Mouse (Mus musculus) embryonic facial prominence, embryonic 10.5 days (tissue): ENCODE results near the gene H60b. TPM values are rescaled to one million over a fixed set of nuclear protein-coding genes. Genes with fewer than 3 reads are reported as not detected.
"Not testable (repeated sequence)": the region's sequence is repeated elsewhere in the genome, so short reads cannot be mapped to it uniquely, and the experiment has no call there.

Experiments used
- DNase-seq: peaks from one replicate; pipeline ENCODE4 v3.0.0-alpha.2; 2017; ENCODE audit warnings: low spot score
- H3K27ac ChIP-seq: fragments of 300-500 bp; sonication (generic); replicated peaks from 2 replicates; pipeline ENCODE4 v1.5.1; 2016; ENCODE audit warnings: mild to moderate bottlenecking
- H3K27me3 ChIP-seq: fragments of 300-500 bp; sonication (generic); replicated peaks from 2 replicates; pipeline ENCODE4 v1.6.1; 2016; ENCODE audit warnings: low read depth, mild to moderate bottlenecking; ENCODE audit not compliant: poor library complexity, severe bottlenecking
- H3K36me3 ChIP-seq: fragments of 300-500 bp; sonication (generic); replicated peaks from 2 replicates; pipeline ENCODE4 v1.6.1; 2016; ENCODE audit warnings: mild to moderate bottlenecking, moderate library complexity
- H3K4me1 ChIP-seq: fragments of 300-500 bp; sonication (generic); 2 replicates; pipeline ENCODE4 v1.6.1; 2016
- H3K4me3 ChIP-seq: fragments of 300-500 bp; sonication (generic); 2 replicates; pipeline ENCODE4 v1.5.1; 2016; ENCODE audit warnings: mild to moderate bottlenecking, moderate library complexity
- H3K9me3 ChIP-seq: fragments of 300-500 bp; sonication (generic); 2 replicates; pipeline ENCODE4 v1.6.1; 2016; ENCODE audit warnings: mild to moderate bottlenecking
- WGBS: fragments of 180-500 bp; shearing (Covaris S2); methylation state at CpG from one replicate; pipeline ENCODE4 v1.1.7; 2016; 5-methylcytosine and 5-hydroxymethylcytosine counted together
- polyA plus RNA-seq: library from polyadenylated mRNA; unstranded; fragments of >200 nt; fragmentation: Nextera tagmentation; extraction: Ambion mirVana; gene quantifications from 2 replicates; pipeline ENCODE4 v1.2.1, GENCODE M21; 2016

The H60b gene
- polyA plus RNA-seq, 1 experiment from 2014 or later: 0.25 TPM

DNA sequence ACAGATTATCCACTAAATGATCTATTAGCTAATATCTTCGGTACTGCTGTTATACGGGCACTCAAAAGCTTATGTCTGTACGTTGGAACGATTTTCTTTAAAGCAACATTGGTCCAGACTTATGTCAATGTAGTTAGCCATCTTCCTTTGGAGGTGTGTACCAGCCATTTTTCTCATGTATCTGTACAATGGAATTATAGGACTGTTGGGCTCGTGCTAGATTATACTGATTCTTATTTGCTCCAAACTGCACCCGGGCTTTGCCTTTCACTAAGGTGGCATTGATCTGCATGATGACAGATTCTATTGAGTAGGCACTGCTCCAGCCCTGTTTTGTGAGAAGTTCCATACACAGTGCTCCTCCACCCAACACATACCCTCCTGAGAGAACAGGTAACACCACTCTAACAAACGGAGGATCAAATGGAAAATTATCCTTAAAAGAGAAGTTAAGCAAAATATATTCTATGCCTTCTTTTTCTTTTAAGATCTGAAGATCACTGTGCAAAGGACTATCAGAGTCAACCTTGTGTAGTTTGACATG is 5.2 kb upstream of the H60b start:
- Histone ChIP-seq H3K27me3 (peaks cover 92% of the 10 kb centered on the region), H3K4me1 (peaks cover 30% of the 10 kb centered on the region)
- not testable (repeated sequence) for H3K9me3 ChIP-seq, H3K27ac ChIP-seq, DNase-seq, H3K36me3 ChIP-seq, H3K4me3 ChIP-seq
- 8% methylated on average over 7 of the region's 7 CpGs for WGBS

DNA sequence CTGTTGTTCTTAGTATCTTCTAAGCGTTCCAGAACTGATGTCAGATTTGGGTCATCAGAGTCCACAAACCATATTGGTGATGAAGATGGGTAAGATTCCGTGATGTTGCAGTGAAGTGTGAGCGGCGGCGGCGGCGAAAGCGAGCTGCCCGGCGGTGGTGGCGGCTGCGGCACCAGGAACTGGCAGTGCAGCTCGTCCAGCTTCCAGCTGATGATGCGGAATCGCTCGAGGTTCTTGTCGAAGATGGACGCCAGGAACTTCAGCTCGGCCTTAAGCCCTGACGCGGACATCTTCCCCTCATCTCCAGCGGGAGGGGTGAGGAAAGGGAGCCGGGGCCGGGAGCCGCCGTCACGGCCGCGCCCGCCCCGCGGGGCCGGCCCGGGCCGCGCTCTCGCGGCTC is 4.3 kb upstream of the H60b start:
- Histone ChIP-seq H3K27me3 (peaks cover 100% of the 10 kb centered on the region), H3K4me3 (peak overlapping the region; percentile 53), H3K4me1 (peaks cover 37% of the 10 kb centered on the region)
- WGBS: under 1% methylated on average over 38 of the region's 38 CpGs
- H3K27ac ChIP-seq, H3K9me3 ChIP-seq, H3K36me3 ChIP-seq: not testable (repeated sequence)
- peak; percentile 65 for DNase-seq

- H3K27me3 ChIP-seq: peaks cover 100% of the 10 kb centered on the region
- peak; percentile 16 for DNase-seq
- 3% methylated on average over 3 of the region's 3 CpGs for WGBS
- H3K4me3 ChIP-seq: no peak overlapping the region
- H3K9me3 ChIP-seq: no peaks in the 10 kb centered on the region
- H3K27ac ChIP-seq: no peak overlapping the region
- peaks cover 35% of the 10 kb centered on the region for H3K4me1 ChIP-seq
- no peaks in the 10 kb centered on the region for H3K36me3 ChIP-seq
Measured at GRCm38 (mm10) chr10:22154871-22155799, 3.3 kb upstream of the H60b start.

GRCm38 (mm10) chr10:22159131-22159561 is 760 bp downstream of the H60b start:
- no peak overlapping the region for H3K27ac ChIP-seq
- peaks cover 93% of the 10 kb centered on the region for H3K27me3 ChIP-seq

DNA sequence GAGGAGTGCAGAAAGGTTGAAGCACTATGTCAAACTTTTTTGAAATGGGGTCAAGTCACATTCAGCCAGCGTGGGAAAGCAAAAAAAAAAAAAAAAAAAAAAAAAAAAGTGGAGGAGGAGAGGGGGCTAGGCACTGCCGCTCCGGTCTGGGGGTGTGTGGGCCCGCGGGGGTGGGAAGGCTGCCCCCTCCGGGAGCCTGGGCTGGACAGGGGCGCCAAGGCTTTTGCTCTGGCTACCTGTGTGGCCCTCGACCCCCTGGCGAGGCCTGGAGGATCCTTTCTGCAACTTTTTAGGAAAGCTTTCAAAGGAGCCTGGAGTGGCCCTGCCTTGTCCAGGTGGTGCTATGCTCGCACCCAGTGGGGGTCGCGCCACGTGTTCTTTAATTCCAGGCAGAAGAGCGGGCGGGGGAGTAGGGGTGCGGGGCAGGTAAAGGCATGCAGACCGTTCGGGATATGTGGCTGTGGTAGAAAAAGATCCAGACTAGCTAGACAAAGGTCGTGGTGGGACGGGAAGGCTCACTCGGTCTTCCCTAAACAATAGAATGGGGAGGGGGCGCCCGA is 1.3 kb downstream of the H60b start:
- peaks cover 87% of the 10 kb centered on the region for H3K27me3 ChIP-seq
- DNase-seq: peak; percentile 25
- H3K4me1 ChIP-seq: peaks cover 18% of the 10 kb centered on the region
- no peaks in the 10 kb centered on the region for H3K9me3 ChIP-seq
- WGBS: under 1% methylated on average over 23 of the region's 23 CpGs
- H3K27ac ChIP-seq: no peak overlapping the region
- H3K36me3 ChIP-seq: no peaks in the 10 kb centered on the region
- H3K4me3 ChIP-seq: peak overlapping the region; percentile 39

More at GRCm38 (mm10) chr10:22159131-22159561, 760 bp downstream of the H60b start:
- WGBS: under 1% methylated on average over 24 of the region's 24 CpGs
- Histone ChIP-seq H3K4me3 (peak overlapping the region; percentile 58), H3K4me1 (peaks cover 19% of the 10 kb centered on the region), H3K9me3 (no peaks in the 10 kb centered on the region), H3K36me3 (no peaks in the 10 kb centered on the region)
- peak; percentile 49 for DNase-seq

DNA sequence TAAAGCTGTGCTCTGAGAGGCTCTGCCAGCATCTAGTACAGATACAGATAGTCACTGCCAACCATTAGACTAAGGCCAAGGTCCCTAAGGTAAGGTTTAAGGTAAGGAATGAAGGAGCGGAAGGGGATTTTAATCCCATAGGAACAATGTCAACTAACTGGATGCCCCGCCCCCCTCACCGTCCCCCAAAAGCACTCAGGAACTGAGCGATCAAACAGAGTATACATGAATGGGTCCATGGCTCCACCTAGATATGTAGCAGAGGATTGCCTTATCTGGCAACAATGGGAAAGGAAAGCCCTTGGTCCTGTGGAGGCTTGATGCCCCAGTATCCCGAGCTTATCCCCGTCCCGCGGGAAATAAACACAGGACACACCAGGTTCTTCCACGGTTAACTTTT is 4.9 kb downstream of the H60b start:
- H3K4me3 ChIP-seq: peak overlapping the region; percentile 32; the same call in 1 of the 2 replicates
- peaks cover 51% of the 10 kb centered on the region for H3K27me3 ChIP-seq
- peaks cover 14% of the 10 kb centered on the region for H3K4me1 ChIP-seq
- DNase-seq, H3K36me3 ChIP-seq, H3K27ac ChIP-seq, H3K9me3 ChIP-seq: not testable (repeated sequence)
- WGBS: 9% methylated on average over 9 of the region's 9 CpGs

- not testable (repeated sequence) for H3K36me3 ChIP-seq, H3K9me3 ChIP-seq, H3K27ac ChIP-seq, H3K4me1 ChIP-seq
- peak overlapping the region; percentile 32; the same call in 1 of the 2 replicates for H3K4me3 ChIP-seq
- DNase-seq: peak; percentile 66
- WGBS: 39% methylated on average over 16 of the region's 16 CpGs
- peaks cover 45% of the 10 kb centered on the region for H3K27me3 ChIP-seq
Measured at GRCm38 (mm10) chr10:22163705-22164583, 5.6 kb downstream of the H60b start.

DNA sequence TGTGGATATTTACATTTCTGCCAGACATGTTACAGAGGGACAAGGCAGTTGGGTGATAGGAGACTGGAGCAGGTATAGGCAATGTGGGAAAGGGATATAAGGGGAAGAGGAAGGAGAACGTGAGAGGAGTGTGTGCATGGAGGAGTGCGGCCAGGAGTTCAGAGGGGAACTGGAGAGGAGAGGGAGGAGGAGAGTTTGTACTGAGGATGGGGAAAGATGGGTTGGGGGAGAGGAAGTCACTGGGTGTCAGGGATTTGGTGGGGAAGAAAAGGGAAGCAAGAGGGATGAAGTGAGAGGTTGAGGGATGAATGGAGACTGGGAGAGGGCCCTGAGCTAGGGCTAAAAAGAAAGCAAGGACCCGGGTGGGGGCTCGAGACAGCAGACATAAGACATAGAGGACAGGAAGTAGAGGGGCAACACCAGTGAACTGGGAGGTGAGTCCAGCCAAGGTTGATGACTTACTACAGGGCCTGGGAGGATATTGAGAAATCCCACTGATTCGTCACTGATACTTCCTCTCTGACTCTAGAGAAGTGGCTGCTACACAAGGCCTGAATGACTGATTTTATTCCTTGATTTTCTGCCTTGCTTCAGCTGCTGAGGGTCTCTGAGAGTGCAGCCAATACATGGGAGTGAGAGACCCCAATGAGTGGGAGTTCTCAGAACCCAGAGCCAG is 7.1 kb downstream of the H60b start:
- not testable (repeated sequence) for H3K4me3 ChIP-seq, H3K36me3 ChIP-seq, H3K9me3 ChIP-seq, H3K27ac ChIP-seq, H3K4me1 ChIP-seq, DNase-seq
- 65% methylated on average over 5 of the region's 5 CpGs for WGBS
- H3K27me3 ChIP-seq: peaks cover 29% of the 10 kb centered on the region

DNA sequence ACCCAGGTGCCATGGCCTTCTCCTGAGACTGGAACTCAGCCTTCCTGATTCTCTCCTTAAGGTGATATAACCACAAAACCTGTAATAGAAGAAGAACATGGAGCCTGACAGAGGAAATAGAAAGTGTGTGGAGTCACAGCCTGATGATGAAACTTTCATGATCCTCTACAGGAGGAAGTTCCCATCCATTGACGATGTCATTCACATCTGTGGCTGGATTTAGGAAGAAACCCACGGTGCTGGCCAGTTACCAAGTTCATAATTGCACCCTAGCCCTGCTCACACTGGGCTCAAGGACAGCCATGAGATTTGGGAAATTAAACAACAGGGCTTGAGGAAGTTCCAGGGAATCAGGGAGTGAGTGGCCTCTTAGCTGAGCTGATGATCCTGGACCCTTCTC is 7.6 kb downstream of the H60b start:
- not testable (repeated sequence) for H3K4me1 ChIP-seq, H3K9me3 ChIP-seq, H3K36me3 ChIP-seq, H3K27ac ChIP-seq, DNase-seq, H3K4me3 ChIP-seq
- WGBS: 82% methylated on average over 2 of the region's 2 CpGs
- peaks cover 24% of the 10 kb centered on the region for H3K27me3 ChIP-seq

DNA sequence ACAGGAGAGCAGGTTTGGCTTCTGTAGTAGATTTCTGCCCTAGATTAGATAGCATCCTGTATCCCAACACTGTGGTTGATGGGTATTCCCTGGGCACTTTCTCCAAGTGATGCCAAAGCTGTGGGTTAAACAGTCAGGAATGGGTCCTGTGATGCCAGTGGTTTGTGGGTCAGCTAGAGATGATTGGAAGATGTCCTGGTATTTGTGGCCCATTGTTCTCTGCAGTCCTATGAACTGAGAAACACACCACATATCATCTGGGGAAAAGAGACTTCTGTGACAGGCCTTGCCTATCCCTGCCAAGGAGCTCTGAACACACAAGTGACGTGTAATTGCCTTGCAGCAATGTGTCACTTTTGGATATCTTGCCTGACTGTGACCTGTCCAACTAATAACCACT is 8.7 kb downstream of the H60b start:
- H3K27me3 ChIP-seq: peaks cover 13% of the 10 kb centered on the region
- WGBS: 82% methylated on average over 1 of the region's 1 CpGs
- not testable (repeated sequence) for H3K4me1 ChIP-seq, H3K27ac ChIP-seq, H3K9me3 ChIP-seq, H3K36me3 ChIP-seq, H3K4me3 ChIP-seq, DNase-seq

GRCm38 (mm10) chr10:22169116-22169515 is 10.7 kb downstream of the H60b start:
- DNase-seq, H3K9me3 ChIP-seq, H3K27ac ChIP-seq, H3K27me3 ChIP-seq, H3K4me3 ChIP-seq, H3K36me3 ChIP-seq, H3K4me1 ChIP-seq: not testable (repeated sequence)
